10 mouse cellular contexts compared by ENCODE assay signal in the genomic region with DNA sequence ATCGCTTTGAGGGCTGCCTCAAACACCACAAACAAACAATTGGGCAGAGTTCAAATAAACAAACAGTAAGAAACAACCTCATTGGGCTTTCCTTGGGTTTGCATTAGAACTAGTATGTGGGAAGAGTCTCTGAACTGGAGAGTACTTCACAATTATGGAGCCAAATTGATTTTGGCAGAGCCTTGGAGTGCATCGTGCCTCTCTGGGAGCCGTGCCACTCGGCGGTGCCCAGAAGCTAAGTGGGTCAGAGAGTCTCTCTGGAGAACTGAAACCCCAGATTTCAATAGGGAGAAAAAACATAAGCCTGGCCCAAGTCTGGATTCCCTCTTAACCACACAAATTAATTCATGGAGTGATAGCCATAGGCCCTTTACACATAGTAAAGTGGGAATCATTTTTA.
A peak's percentile ranks its signal among the peaks of the same experiment; 100 is the strongest.
DNase-seq lines count a peak whose midpoint lies in the region; ATAC-seq and TF ChIP-seq lines count a peak whose summit lies in the region.
"Had no signal": no experiment of that assay in that cellular context is flagged by ENCODE, and none has a peak within 500 bp of the region (broad histone marks: within the 10 kb centered on the region; RNA-seq: fewer than 3 reads in every experiment).

No protein-coding gene starts in this region.

- no peak overlapping the region for H3K4me3 ChIP-seq in hindbrain, embryonic 16.5 days (ENCODE audit: low read length)
- H3K4me3 ChIP-seq in hindbrain, embryonic 12.5 days, result no peak overlapping the region
- no peak overlapping the region for H3K4me3 ChIP-seq in thymus, adult 2 months (ENCODE audit: control insufficient read depth, insufficient read depth, low read length)
- no peak overlapping the region for H3K4me3 ChIP-seq in midbrain, embryonic 16.5 days (ENCODE audit: low read depth, low read length)

- no peaks in the 10 kb centered on the region; the same call in 1 of the 2 replicates for H3K4me1 ChIP-seq in hindbrain, embryonic 16.5 days (ENCODE audit: control insufficient read depth, insufficient read depth, low read depth, low read length)
- H3K4me1 ChIP-seq in hindbrain, embryonic 12.5 days, result no peaks in the 10 kb centered on the region
- no peaks in the 10 kb centered on the region for H3K4me1 ChIP-seq in thymus, adult 2 months (replicated peaks; ENCODE audit: control insufficient read depth, insufficient read depth, low read length)
- H3K4me1 ChIP-seq in midbrain, embryonic 16.5 days (ENCODE audit: control insufficient read depth, insufficient read depth, low read length), result 0 out of 2 replicates have a peak, but pooled peaks cover 5% of the 10 kb centered on the region

- H3K36me3 ChIP-seq in hindbrain, embryonic 16.5 days (ENCODE audit: control insufficient read depth, insufficient read depth, low read length), result no peaks in the 10 kb centered on the region
- no peaks in the 10 kb centered on the region for H3K36me3 ChIP-seq in hindbrain, embryonic 12.5 days
- no peaks in the 10 kb centered on the region for H3K36me3 ChIP-seq in thymus, adult 2 months (ENCODE audit: control insufficient read depth, insufficient read depth, low read length)
- H3K36me3 ChIP-seq in midbrain, embryonic 16.5 days (ENCODE audit: control insufficient read depth, insufficient read depth, low read length), result no peaks in the 10 kb centered on the region
- H3K36me3 ChIP-seq: G1E had no signal

- no peak overlapping the region for H3K9ac ChIP-seq in hindbrain, embryonic 16.5 days (ENCODE audit: low read depth, low read length)
- no peak overlapping the region for H3K9ac ChIP-seq in hindbrain, embryonic 12.5 days
- no peak overlapping the region for H3K9ac ChIP-seq in midbrain, embryonic 16.5 days (ENCODE audit: low read depth, low read length)

- WGBS in hindbrain, embryonic 16.5 days, result 77% methylated on average over 5 of the region's 5 CpGs
- 95% methylated on average over 5 of the region's 5 CpGs for WGBS in hindbrain, embryonic 12.5 days
- WGBS in thymus, adult 2 months, result 90% methylated on average over 5 of the region's 5 CpGs
- 80% methylated on average over 5 of the region's 5 CpGs for WGBS in midbrain, embryonic 16.5 days

- no peak overlapping the region for H3K4me2 ChIP-seq in hindbrain, embryonic 16.5 days (ENCODE audit: low read length)
- no peak overlapping the region for H3K4me2 ChIP-seq in hindbrain, embryonic 12.5 days (replicated peaks)
- H3K4me2 ChIP-seq in midbrain, embryonic 16.5 days (ENCODE audit: low read length), result no peak overlapping the region

- peak; percentile 68; the same call in 1 of the 2 replicates for ATAC-seq in hindbrain, embryonic 16.5 days
- ATAC-seq in hindbrain, embryonic 12.5 days (ENCODE audit: low FRiP score), result no peak
- ATAC-seq in cerebellum, adult (ENCODE audit: insufficient number of reproducible peaks, low FRiP score, low TSS enrichment), result peak; percentile 81
- ATAC-seq in midbrain, embryonic 16.5 days, result no peak

- no peaks in the 10 kb centered on the region for H3K9me3 ChIP-seq in hindbrain, embryonic 16.5 days (ENCODE audit: control insufficient read depth, low read length)
- no peaks in the 10 kb centered on the region for H3K9me3 ChIP-seq in hindbrain, embryonic 12.5 days (replicated peaks)
- no peaks in the 10 kb centered on the region for H3K9me3 ChIP-seq in midbrain, embryonic 16.5 days (replicated peaks; ENCODE audit: control insufficient read depth, low read length, poor library complexity, severe bottlenecking)
- H3K9me3 ChIP-seq: G1E had no signal

- no peak for TF ChIP-seq POLR2A in thymus, adult 2 months (IDR thresholded peaks at IDR 0.05; ENCODE audit: control insufficient read depth, extremely low read depth, insufficient read depth, low read length, poor library complexity)

- no peak for TF ChIP-seq CTCF in thymus, adult 2 months (IDR thresholded peaks at IDR 0.05; ENCODE audit: borderline replicate concordance, control insufficient read depth, extremely low read depth, insufficient read depth, low read length, poor library complexity)

- H3K27ac ChIP-seq in hindbrain, embryonic 16.5 days (ENCODE audit: low read depth, low read length), result no peak overlapping the region
- no peak overlapping the region for H3K27ac ChIP-seq in hindbrain, embryonic 12.5 days
- no peak overlapping the region for H3K27ac ChIP-seq in thymus, adult 2 months (ENCODE audit: control insufficient read depth, insufficient read depth, low read length)
- H3K27ac ChIP-seq in midbrain, embryonic 16.5 days (ENCODE audit: low read length), result no peak overlapping the region

- no peaks in the 10 kb centered on the region for H3K27me3 ChIP-seq in hindbrain, embryonic 16.5 days (replicated peaks; ENCODE audit: control insufficient read depth, insufficient read depth, low read length)
- H3K27me3 ChIP-seq in hindbrain, embryonic 12.5 days, result no peaks in the 10 kb centered on the region
- no peaks in the 10 kb centered on the region for H3K27me3 ChIP-seq in thymus, adult 2 months (ENCODE audit: control insufficient read depth, insufficient read depth, low read length)
- no peaks in the 10 kb centered on the region for H3K27me3 ChIP-seq in midbrain, embryonic 16.5 days (ENCODE audit: control insufficient read depth, insufficient read depth, low read depth, low read length)

- DNase-seq in cerebellum, postnatal 25 days, result peak; percentile 50 to 65
- peak; percentile 53 to 66 for DNase-seq in layer of hippocampus, adult 8-10 months (ENCODE audit: low spot score in 2 of 2)
- DNase-seq in thymus, adult 2 months, result no peak
- DNase-seq in right cerebral cortex, postnatal 25 days, result no peak
- DNase-seq: kidney, postnatal 4 days had no signal

Comparison
In these comparisons a context has a peak if more than half of its experiments do, and no peak if none do; other contexts are left out.
1. ATAC-seq: peak in hindbrain, embryonic 16.5 days (single experiment) and cerebellum, adult (single experiment); none in hindbrain, embryonic 12.5 days (single experiment) and midbrain, embryonic 16.5 days (single experiment).
2. DNase-seq: peak in cerebellum, postnatal 25 days (2 of 2) and layer of hippocampus, adult 8-10 months (2 of 2); none in thymus, adult 2 months (single experiment) and right cerebral cortex, postnatal 25 days (single experiment).